Mouse (Mus musculus): ENCODE measurements at regions not wholly inside any gene's neighbourhood (a gene's known extent, or its start where the extent isn't known, plus 50 kb on each side); places are given as distances from the start of the nearest gene placed in this dataset.
"Not testable (repeated sequence)": the region's sequence is repeated elsewhere in the genome, so short reads cannot be mapped to it uniquely, and the experiment has no call there.

- DNase-seq (ENCODE audit: low spot score): no peak
Observed at GRCm38 (mm10) chr15:3685254-3685653, 102.0 kb upstream of the Ghr start.

GRCm38 (mm10) chr15:3677026-3677425, 93.7 kb upstream of the Ghr start:
- DNase-seq (ENCODE audit: low spot score): not testable (repeated sequence)

GRCm38 (mm10) chr15:3672586-3672985, 89.3 kb upstream of the Ghr start:
- no peak for DNase-seq (ENCODE audit: low spot score)

- DNase-seq (ENCODE audit: low spot score): no peak
Observed at GRCm38 (mm10) chr15:3671169-3671568, 87.9 kb upstream of the Ghr start.

GRCm38 (mm10) chr15:3669411-3669810, 86.1 kb upstream of the Ghr start:
- no peak for DNase-seq (ENCODE audit: low spot score)

- DNase-seq (ENCODE audit: low spot score): no peak
Observed at GRCm38 (mm10) chr15:3668863-3669262, 85.6 kb upstream of the Ghr start.

- DNase-seq (ENCODE audit: low spot score): no peak
Observed at GRCm38 (mm10) chr15:3648741-3649140, 65.4 kb upstream of the Ghr start.

- DNase-seq (ENCODE audit: low spot score): no peak
Observed at GRCm38 (mm10) chr15:3640091-3640490, 56.8 kb upstream of the Ghr start.
